Mouse (Mus musculus): ENCODE data around the gene Ciart. TPM values are rescaled to one million over a fixed set of nuclear protein-coding genes. Genes with fewer than 3 reads are reported as not detected.
"Not testable (repeated sequence)": the region's sequence is repeated elsewhere in the genome, so short reads cannot be mapped to it uniquely, and the experiment has no call there.

The Ciart gene
- total RNA-seq, 2 experiments from 2014 or later: 1.9 to 4.9 TPM

GRCm38 (mm10) chr3:95901616-95902372, 19.7 kb upstream of the Ciart start:
- peak; percentile 65 for DNase-seq

GRCm38 (mm10) chr3:95899800-95900524, 17.9 kb upstream of the Ciart start:
- no peak for DNase-seq

- not testable (repeated sequence) for DNase-seq
These were observed 13.4 kb upstream of the Ciart start for GRCm38 (mm10) chr3:95895501-95895900.

GRCm38 (mm10) chr3:95894317-95895160, 12.5 kb upstream of the Ciart start:
- DNase-seq: peak; percentile 83

- DNase-seq: peak; percentile 96
These were observed 11.7 kb upstream of the Ciart start, which contains the start of gene Aph1a for GRCm38 (mm10) chr3:95893606-95894316. Aph1a (plus strand) TSS chr3:95893969.

- DNase-seq: no peak
These were observed 11.1 kb upstream of the Ciart start for GRCm38 (mm10) chr3:95893126-95893525.

GRCm38 (mm10) chr3:95892066-95893052, 10.3 kb upstream of the Ciart start:
- DNase-seq: no peak

- peak; percentile 70 for DNase-seq
These were observed 9.4 kb upstream of the Ciart start, which contains the start of gene BC028528 for GRCm38 (mm10) chr3:95891211-95892065. BC028528 (minus strand) TSS chr3:95892005.

GRCm38 (mm10) chr3:95889664-95890063, 7.6 kb upstream of the Ciart start:
- no peak for DNase-seq

GRCm38 (mm10) chr3:95887596-95887995, 5.5 kb upstream of the Ciart start:
- DNase-seq: no peak

GRCm38 (mm10) chr3:95884400-95884799, 2.3 kb upstream of the Ciart start:
- DNase-seq: no peak

GRCm38 (mm10) chr3:95882816-95883425, 870 bp upstream of the Ciart start:
- peak; percentile 83 for DNase-seq

- no peak for DNase-seq
These were observed 3.0 kb downstream of the Ciart start for GRCm38 (mm10) chr3:95879063-95879462.

- DNase-seq: no peak
These were observed 10.0 kb downstream of the Ciart start for GRCm38 (mm10) chr3:95872048-95872447.

- DNase-seq: peak; percentile 94
These were observed 10.6 kb downstream of the Ciart start, which contains the start of gene Mrps21 for GRCm38 (mm10) chr3:95871392-95871867. Mrps21 (minus strand) TSS chr3:95871519.

GRCm38 (mm10) chr3:95870976-95871375, 11.1 kb downstream of the Ciart start:
- DNase-seq: no peak

- no peak for DNase-seq
These were observed 14.6 kb downstream of the Ciart start for GRCm38 (mm10) chr3:95867408-95867807.

- DNase-seq: no peak
These were observed 16.0 kb downstream of the Ciart start for GRCm38 (mm10) chr3:95866071-95866470.

GRCm38 (mm10) chr3:95865571-95865970, 16.5 kb downstream of the Ciart start:
- no peak for DNase-seq

Measured in adrenal gland, postnatal 10 days (tissue).